Mouse (Mus musculus): ENCODE measurements around the gene Iqcn.

DNA sequence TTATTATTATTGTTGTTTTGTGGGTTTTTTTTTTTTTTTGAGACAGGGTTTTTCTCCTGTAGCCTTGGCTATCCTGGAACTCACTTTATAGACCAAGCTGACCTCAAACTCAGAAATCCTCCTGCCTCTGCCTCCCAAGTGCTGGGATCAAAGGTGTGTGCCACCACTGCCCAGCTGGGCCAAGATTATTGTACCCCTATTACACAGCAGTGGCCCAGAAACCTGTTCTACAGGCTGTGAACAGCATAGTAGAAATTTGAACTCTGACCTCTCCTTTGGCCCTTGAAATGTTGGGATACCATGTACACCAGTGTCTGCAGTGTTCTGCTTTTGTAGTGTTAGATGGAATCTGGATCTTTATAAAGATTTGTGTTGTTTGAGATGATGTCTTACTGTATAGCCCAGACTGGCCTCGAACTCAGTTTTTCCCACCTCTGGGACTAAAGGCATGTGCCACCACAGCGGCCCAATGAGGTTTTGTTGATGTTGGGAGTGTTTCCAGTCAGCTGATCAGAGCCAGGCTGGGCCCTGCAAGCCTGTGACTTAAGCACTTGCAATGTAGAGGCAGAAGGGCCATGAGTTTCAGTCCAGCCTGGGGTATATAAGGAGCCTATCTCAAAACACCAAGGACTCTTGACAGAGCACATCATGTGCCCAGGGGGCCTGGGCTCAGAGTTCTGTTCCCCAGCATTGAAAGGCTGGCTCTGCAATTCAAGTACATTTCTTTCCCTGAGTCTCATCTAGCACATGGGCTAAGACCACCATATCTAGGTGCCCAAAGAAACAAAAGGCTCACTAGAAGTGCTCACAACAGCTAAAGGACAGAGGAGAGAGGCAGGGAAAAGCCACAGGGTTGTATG is 1.0 kb upstream of the Iqcn start:
- TF ChIP-seq KAT2A (conservative IDR thresholded peaks at IDR 0.05; ENCODE audit: low read depth, low read length) (no peak), TAL1 (IDR thresholded peaks at IDR 0.05; ENCODE audit: low read length) (no peak), HCFC1 (IDR thresholded peaks at IDR 0.05; ENCODE audit: low read depth, low read length) (no peak), POLR2AphosphoS2 (IDR thresholded peaks at IDR 0.05; ENCODE audit: low read length) (no peak), BHLHE40 (IDR thresholded peaks at IDR 0.05; ENCODE audit: borderline replicate concordance, low read depth, low read length) (no peak), CTCF (IDR thresholded peaks at IDR 0.05 in 2 of 3, conservative IDR thresholded peaks at IDR 0.05 in 1 of 3; ENCODE audit: control insufficient read depth in 1 of 3, insufficient read depth in 1 of 3, low read depth in 2 of 3, low read length in 3 of 3, poor library complexity in 1 of 3, severe bottlenecking in 1 of 3) (no peak), ETS1 (IDR thresholded peaks at IDR 0.05; ENCODE audit: low read depth, low read length) (no peak), POLR2AphosphoS5 (IDR thresholded peaks at IDR 0.05; ENCODE audit: borderline replicate concordance, low read depth, low read length) (no peak), POLR2A (IDR thresholded peaks at IDR 0.05; ENCODE audit: control insufficient read depth in 1 of 2, insufficient read depth in 1 of 2, low read depth in 1 of 2, low read length in 2 of 2, poor library complexity in 1 of 2) (no peak), UBTF (IDR thresholded peaks at IDR 0.05; ENCODE audit: borderline replicate concordance, insufficient read depth, low read depth, low read length) (no peak), MYB (IDR thresholded peaks at IDR 0.05; ENCODE audit: low read depth, low read length) (no peak)
